Mouse (Mus musculus): ENCODE data around the gene Dennd1b.

GRCm38 (mm10) chr1:138915596-138915995, 47.6 kb upstream of the Dennd1b start:
- TF ChIP-seq CTCF (IDR thresholded peaks at IDR 0.05) (no peak), EP300 (IDR thresholded peaks at IDR 0.05) (no peak)
